Mouse (Mus musculus): Measurements from ENCODE around the gene Dnah7b.
"Not testable (repeated sequence)": the region's sequence is repeated elsewhere in the genome, so short reads cannot be mapped to it uniquely, and the experiment has no call there.

Gene Dnah7b

DNA sequence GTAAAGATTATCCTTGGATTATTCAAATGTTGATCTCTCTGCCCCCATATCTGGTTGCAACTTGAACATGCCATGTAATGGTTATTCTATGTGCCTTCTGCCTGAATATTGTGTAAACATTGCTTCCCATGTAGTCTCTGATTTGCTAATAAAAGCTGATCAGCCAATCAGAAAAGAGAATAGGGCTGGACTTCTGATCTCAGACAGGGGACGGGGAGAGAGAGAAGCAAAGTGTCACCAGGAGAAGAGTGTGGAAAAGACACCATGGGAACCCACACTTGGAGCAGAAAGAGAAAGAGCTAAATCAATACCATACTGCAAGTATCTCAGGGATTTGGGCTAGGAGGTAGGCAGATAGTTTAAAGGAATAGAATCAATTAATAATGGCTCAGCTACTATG lies at the start of gene Dnah7b:
Gene Dnah7b, plus strand, starts transcription at position 301 of the 400 bp plus-strand sequence.
- DNase-seq, result no peak

DNA sequence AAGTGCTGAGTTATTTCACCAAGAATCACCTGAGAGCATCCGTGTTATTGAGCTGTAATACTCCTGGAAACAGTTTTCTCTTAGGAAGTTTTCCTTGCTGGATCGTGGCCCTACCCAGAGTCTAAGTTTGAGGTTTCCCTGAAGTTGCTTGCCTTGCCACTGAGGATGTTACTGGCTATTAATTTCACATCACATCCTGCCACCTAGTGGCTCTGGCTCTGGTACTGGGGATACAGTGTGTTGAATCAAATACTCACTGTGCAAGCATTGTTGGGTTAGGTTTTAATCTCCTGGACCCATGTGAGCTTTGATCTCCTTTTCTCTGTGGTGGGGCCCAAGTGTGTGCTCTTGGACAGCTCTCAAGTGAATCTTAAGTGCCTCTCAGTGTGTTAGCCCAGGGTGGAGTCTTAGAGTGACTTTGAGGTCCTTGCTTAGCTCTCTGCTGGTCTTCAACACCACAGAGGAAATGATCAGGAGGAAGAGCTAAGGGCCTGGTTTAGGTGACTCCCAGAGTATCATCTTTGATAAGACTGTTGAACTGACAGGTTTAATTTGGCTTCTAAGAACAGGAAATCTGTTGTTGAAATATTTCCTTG lies 47.6 kb upstream of the Dnah7b start:
- peak; percentile 63 for DNase-seq

DNA sequence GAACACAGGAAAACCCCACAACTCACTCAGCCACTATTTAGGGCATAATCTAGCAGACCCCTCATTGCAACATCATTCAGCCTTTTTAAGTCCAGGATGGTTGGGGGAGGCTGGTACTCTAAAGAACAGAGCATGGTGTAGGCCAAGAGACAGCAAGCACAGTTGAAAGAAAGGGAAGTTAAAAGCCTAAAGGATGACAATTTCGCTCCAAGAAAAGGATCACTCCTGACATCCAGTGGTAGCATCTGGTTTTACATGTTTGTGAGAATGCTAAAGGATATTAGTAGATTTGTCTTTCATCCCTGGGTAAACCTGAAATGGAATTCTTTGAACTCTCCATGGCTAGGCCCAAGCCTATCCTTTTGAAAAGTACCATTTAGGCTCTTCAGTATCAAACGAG lies 43.9 kb upstream of the Dnah7b start:
- peak; percentile 57 for DNase-seq

DNA sequence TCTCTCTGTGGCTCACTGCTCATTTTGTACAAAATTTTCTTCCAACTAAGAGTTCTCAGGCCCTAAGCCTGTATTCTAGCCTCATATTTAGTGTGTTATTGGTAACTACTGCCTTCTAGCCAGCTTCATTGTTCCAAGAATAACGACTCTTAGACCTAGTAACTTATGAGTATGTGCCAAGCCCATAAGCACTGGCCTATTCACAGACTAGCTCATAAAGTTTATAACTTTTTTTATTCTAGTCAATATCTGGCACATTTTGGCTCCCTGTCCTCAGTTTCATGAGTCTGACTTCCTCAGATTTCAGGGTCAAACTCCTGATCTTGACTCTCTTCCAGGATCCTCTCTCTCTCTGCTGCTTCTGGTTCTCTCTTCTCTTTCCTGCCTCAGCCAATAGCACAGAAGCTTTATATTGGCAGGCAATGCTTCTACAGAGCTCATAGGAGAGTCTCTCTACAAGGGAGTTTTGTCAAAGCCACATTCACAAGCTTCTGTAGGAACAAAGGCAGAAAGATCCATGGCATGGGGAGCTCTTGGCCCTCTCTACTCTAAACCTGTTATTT lies 34.0 kb upstream of the Dnah7b start:
- no peak for DNase-seq

DNA sequence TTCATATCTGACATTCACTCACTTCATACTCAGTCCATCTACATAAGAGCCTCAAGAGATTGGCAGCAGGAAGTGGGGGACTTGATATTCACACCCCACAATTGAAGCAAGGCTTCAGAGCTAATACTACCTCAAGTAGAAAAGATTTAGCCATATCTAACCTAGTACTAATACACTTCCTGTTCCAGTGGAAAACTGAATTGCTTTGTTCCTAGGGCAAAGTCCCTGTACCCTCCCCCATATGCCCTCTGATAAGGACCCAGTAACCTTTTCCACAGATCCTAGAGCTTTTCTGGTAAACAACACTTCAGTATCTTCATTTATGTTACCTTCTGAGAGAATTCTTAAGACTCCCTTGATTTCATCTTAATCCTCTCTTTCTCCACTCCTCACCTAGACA lies 17.9 kb upstream of the Dnah7b start:
- no peak for DNase-seq

DNA sequence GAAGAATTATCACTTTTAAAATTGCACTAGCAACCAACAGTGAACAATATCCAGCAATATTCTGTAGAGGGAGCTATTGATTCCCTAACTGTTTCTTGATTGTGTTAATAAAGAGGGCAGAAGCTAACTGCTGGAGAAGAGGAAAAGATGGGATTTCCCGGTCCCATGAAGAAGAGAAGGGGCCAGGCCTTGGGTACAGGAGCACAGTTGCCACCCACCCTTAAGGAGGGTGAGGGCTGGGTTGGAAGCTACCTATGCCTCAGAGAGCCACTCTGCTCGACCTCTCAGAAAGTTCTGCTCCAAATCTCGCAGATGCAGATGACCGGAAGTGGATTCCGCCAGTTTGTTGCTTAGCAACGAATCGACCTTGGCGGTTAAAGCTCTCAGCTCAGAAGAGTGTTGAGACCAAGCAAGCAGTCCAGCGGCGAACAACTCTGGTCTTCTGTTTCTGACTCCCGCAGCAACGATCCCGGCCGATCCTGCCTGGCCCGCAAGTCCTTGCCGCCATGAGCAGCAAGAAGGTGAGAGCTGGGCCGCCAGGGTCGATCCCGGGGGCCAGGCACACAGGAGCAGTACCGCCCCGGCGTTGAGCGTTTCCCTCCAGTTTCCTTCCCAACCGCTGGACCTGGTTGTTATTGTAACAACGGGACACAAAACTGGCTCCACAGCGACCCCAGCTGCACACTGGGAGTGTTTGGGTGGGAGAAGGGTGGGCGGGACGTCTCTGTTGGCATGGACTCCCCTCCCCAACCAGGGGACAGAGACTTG lies 553 bp downstream of the Dnah7b start:
- DNase-seq, result peak; percentile 73

DNA sequence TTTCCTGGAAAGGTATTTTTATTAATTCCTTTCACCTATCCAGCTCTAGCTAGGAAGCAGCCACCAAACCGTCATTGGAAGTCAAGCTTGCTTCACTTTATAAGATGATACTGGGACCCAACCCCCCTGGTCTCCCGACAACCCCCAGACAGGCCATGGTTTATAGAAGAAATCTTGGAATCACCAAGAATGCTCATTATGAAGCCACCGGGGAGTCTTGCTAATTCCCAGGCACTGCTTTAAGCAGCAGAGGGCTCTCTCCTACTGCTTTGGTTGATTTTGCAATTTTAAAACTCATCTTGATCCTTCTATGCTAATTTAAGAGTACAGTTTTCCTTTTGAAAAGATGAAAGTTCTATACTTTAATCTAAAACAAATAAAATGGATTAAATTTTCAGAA lies 2.7 kb downstream of the Dnah7b start:
- not testable (repeated sequence) for DNase-seq

DNA sequence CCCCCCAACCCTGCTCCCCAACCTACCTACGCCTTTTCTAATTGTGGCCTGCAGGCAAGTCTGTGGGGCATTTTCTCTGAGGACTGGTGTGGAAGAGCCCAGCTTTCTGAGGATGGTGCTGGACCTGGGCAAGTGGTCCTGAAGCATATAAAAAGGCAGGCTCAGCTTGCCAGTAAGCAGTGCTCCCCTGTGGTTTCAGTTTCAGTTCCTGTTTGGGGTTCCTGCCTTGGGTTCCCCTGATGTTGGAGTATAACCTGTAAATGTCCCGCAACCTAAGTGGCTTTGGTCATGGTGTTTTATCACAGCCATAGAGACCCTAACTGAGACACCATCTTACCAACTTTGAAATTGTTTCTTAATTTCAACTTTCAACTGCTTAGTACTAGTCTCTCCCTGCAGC lies 11.8 kb downstream of the Dnah7b start:
- no peak for DNase-seq

DNA sequence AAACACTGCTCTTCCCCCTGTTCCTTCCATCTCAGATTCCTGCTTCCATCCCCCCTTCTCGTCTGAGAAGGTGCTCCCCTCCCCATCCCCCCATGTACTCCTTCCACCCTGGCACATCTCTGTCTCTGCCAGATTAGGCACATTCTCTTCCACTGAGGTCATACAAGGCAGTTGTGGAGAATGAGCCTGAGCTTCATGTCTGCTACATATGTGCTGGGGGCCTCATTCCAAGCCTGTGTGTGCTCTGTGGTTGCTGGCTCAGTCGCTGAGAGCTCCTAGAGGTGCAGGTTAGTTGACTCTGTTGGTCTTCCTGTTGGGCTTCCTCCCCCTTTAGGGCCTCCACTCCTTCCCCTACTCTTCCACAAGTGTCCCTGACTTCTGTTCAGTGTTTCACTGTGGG lies 34.4 kb downstream of the Dnah7b start:
- DNase-seq, result no peak

DNA sequence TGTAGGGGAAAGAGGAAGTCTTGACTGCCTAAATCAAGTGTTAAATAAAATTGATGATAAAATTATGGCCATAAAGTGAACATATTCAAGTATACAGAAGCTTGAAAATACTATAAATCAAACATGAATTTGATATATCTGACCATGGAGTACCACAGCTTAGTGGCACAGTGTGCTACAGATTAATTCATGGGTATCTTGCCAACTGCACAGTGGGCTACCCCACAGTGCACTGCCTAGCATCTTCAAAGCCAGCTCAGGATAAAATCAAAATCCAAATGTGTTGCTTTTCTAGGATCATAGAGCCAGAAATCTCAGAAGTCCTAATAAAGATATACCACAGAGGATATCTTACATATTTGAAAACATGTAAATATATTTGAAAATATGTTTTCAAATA lies 46.5 kb downstream of the Dnah7b start:
- not testable (repeated sequence) for DNase-seq

DNA sequence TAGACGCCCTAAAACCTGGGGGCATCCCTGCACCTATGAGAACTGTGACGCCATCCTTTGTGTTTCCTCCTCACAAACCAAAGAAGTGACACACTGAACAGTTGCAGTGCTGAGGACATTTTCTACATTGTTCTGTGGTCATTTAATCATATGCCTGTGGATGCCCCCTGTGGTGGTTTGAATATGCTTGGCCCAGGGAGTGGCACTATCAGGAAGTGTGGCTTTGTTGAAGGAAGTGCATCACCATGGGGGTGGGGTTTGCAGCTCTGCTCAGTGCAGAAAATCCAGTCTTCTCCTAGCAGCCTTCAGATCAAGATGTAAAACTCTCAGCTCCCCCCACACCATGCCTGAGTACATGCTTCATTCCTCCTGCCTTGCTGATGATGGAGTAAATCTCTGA lies 51.1 kb downstream of the Dnah7b start:
- not testable (repeated sequence) for DNase-seq

DNA sequence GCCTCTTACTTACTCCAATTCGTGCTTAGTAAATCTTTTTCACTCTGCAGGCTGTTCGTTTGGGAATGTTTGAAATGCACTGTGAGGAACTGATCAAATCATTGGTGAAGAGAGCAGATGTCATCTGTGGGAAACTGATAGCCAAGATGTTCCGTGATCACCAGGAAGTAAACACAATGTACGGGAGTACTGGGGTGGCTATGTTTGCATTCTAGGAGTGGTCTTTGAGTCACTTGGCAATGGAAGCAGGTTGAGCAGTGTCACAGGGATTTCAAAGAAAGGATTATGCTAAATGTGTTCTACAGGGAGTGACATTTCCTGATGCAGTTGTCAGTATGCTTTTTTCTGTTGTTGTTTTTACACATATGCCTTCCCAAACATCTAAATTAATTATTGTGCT lies 61.9 kb downstream of the Dnah7b start:
- DNase-seq, result no peak

DNA sequence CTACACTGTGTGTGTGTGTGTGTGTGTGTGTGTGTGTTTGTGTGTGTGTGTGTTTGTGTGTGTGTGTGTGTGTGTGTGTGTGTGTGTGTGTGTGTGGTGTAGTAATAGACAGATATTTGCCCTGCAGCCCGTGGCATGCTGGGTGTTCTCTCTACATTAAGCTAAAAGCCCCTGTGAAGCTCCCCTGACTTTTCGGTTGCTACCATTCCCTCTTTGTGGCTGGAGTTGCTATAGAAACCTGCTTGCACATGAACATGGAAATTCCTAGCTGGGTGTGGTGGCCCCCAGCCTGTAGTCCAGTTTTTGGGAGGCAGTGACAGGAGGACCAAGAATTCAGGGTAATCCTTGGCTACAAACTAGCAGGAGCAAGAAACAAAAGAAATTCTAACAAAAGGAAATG lies 130.7 kb downstream of the Dnah7b start:
- not testable (repeated sequence) for DNase-seq

DNA sequence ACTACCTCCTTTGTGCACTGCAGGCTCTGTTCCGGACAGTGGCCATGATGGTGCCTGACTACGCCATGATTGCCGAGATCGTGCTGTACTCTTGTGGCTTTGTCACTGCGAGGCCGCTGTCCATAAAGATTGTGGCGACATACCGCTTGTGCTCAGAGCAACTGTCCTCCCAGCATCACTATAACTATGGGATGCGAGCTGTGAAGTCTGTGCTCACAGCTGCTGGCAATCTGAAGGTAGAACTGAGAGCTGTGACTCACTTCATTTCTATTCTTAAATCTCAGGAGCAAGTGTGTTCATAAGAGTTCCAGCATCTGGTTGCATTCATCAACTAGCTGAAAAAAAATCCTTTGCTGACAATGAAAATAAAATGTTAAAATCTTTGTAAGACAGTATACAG lies 135.1 kb downstream of the Dnah7b start:
- not testable (repeated sequence) for DNase-seq

DNA sequence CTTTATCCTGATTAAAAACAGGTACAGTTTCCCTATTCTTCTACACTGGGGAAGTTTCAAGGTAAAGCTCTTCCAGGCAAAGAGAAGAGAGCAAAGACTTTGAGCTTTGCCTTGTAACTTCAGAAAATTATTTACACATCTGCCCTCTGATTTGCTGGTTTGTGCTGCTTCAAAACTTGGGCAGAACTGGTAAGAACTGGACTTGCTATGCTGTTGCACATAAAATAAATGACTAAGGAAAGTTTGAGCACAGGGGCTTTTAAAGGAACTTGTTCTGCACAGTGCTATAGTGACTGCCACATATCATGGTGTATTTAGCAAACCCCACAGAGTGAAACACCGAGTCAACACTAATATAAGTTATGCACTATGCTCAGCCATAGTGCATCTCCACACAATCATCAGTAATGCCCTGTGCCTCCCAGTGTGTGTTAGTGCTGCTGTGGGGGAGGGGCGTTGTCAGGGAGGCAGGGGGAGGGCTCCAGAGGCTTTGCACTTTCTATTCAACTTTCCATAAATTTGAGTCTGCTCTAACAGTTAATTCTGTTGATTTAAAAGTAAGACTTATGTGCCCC lies 144.0 kb downstream of the Dnah7b start:
- DNase-seq, result not testable (repeated sequence)

DNA sequence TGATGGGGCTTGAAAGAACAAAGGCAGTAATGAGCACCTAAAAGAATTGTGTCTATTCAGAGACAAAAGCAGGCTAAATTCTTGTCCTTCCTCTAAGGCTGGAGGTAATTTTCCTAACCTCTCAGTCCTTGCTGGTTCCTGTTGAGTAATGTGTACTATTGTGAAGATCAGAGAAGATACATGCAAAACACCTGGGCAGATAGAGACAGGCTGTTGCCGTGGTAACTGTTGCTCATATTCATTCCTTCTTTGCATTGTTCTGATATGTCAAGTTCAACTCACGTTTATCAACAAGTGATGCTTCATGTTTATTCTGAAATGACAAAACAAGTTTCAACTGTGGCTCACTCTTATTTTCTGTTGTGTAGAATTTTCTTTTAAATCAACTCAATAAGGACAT lies 156.6 kb downstream of the Dnah7b start:
- not testable (repeated sequence) for DNase-seq

DNA sequence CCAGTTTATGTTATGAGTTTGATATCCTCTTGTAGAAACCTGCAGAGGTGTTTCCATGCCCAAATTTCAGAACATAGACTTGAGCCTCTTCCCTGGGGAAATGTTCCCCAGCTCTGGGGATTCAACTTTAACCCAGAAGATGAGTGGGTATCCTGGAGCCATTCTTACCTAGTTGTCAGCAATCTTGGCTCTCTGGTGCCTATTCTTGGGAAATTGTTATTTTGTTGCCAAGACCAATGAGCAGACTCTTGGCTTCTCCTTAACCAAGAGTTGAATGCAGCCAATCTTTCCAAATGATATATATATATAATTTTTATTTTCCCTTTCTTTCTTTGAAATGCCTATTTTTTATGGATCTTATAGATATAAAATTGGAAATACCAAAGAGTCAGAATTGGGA lies 160.0 kb downstream of the Dnah7b start:
- not testable (repeated sequence) for DNase-seq

DNA sequence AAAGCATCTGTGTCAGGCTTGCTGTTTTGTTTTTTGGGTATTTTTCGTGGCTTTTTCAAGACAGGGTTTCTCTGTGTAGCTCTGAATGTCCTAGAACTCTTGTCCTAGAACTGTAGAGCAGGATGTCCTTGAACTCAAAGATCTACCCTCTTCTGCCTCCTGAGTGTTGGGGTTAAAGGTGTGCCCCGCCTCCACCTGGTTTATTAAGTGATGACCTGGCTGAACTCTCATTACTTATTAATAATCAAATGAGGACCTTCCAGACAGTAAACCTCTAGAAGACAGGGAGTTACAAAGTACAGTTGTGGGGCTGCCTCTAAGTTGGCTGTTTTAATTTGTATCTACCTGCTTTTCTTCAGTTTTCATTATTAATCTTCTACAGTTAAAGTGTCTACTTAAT lies 202.7 kb downstream of the Dnah7b start:
- not testable (repeated sequence) for DNase-seq

DNA sequence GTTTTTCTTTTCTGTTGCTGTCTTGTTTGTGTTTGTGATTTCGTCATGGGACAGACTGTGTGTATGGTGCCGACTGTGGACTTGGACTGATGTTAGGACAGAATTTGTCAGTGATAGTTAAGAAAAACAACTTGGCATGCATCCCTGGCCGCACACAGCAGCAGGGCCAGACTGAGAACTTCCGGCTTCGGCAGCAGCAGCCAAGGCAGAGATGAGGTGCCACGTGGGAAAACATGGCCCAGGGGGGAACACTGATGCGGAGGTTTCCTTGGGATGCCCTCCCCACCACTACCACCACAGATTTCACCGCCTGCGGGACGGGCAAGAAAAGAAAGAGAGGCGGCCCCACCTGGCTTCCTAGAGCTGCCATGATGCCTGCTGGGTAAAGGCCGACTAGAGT lies 205.8 kb downstream of the Dnah7b start:
- peak; percentile 44 for DNase-seq

DNA sequence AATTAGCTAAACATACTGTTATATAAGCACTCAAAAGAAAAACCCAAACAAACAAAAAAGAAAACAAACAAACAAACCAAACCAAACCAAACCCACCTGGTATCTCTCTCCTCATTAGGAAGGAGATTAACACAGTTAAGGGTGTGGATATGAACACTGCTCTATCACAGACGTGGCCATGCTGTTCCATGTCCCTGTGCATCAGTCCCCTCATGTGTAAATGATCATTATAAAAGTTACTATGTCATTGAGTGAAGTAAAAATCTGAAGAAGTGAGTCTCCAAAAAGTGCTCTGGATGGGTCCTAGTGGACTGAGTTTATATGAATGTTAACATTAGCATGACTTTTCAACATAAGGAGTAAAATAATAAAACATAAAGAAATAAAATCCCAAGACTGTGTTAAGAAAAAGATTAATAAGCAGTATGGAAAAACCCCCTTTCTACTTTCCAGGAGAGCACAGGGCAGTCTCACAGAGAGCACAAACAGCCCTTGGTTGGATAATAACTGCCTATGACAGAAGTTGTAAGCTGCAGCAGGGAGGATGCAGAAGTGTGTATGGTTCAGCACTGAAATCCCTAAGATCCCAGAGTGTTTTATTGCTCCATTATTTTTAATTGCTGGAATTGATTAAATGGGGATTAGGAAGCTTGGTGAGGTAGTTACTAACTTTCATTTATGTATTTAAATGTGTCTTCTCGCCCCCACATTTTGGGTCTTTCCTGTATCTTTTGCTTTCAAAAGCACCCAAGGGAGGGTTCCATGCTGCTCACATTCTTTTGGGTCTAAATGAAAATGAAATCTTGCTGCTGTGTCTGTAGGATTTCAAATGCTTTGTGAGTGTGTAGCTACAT lies 212.2 kb downstream of the Dnah7b start:
- not testable (repeated sequence) for DNase-seq

DNA sequence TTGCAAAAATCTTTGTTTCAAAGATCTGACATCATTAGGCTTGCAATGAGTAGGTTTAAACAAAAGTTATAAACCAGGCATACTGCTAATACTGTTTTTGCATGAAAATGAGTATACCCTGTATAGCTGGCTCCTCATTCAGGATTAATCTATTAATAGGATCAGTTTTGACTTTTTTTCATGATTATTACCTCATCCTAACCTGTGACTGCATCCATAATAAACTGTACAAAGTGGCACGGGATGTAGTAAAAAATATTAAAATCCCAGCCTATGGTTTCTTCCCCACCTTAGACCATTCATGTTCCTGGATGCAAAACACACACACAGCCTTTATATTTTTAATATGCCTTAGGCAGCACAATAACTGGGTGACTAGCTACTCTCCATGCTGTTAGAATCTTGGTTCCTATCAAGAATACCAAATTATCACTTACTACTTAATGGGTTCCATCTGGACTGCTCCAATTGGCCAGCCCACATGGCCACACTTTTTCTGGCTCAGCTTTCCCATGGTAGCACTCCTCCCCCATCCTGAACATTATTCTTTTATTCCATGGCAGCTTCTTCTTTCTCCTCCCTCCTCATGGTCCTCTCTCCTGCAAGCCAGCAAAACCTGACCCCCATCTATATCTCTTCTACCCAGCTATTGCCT lies 212.9 kb downstream of the Dnah7b start:
- DNase-seq, result not testable (repeated sequence)

DNA sequence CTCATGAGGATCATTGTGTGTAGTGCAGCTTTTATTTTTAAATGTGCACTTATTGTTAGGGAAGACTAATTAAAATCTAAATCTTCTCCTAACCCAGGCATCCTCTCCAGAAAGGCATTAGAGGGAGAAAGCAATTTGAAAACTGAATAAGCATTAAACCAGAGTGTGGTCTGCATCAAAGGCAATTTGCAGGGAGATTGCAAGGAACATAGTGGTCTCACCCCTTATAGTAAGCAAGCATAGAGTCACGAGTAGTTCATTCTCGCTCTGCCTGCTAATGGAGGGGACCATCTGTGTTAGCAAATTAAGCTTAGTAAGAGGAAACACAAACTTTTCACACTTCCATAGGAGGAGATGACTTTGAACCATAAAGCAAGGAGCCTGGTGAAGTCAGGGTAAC lies 228.3 kb downstream of the Dnah7b start:
- not testable (repeated sequence) for DNase-seq
